Mouse (Mus musculus) midbrain, embryonic 14.5 days (tissue): ENCODE measurements around the gene Pttg1. TPM values are rescaled to one million over a fixed set of nuclear protein-coding genes. Genes with fewer than 3 reads are reported as not detected.

Experiments
- ATAC-seq: fragments of 200-750 bp; cut with Nextera tagmentation; 2 replicates; pipeline ENCODE4 v1.8.0; 2017; ENCODE audit warnings: moderate number of reproducible peaks, moderate library complexity; ENCODE audit not compliant: low FRiP score, low TSS enrichment
- DNase-seq: peaks from one replicate; pipeline ENCODE4 v3.0.0-alpha.2; 2015
- H3K27ac ChIP-seq: fragments of 300-500 bp; sonication (generic); replicated peaks from 2 replicates; pipeline ENCODE4 v1.5.1; 2014; ENCODE audit warnings: mild to moderate bottlenecking, low read depth, low read length, moderate library complexity
- H3K27me3 ChIP-seq: fragments of 300-500 bp; sonication (generic); 2 replicates; pipeline ENCODE4 v1.6.1; 2014; ENCODE audit warnings: low read length, control low read depth, mixed read lengths; ENCODE audit not compliant: control insufficient read depth, insufficient read depth
- H3K36me3 ChIP-seq: fragments of 300-500 bp; sonication (generic); 2 replicates; pipeline ENCODE4 v1.6.1; 2014; ENCODE audit warnings: low read length, control low read depth; ENCODE audit not compliant: control insufficient read depth, insufficient read depth
- H3K4me1 ChIP-seq: fragments of 300-500 bp; sonication (generic); 2 replicates; pipeline ENCODE4 v1.6.1; 2014; ENCODE audit warnings: mild to moderate bottlenecking, antibody characterized with exemption, low read length, control low read depth; ENCODE audit not compliant: control insufficient read depth, insufficient read depth
- H3K4me2 ChIP-seq: fragments of 300-500 bp; sonication (generic); 2 replicates; pipeline ENCODE4 v1.6.1; 2014; ENCODE audit warnings: mild to moderate bottlenecking, low read length, moderate library complexity
- H3K4me3 ChIP-seq: fragments of 300-500 bp; sonication (generic); replicated peaks from 2 replicates; pipeline ENCODE4 v1.5.1; 2014; ENCODE audit warnings: low read depth, low read length
- H3K9ac ChIP-seq: fragments of 300-500 bp; sonication (generic); replicated peaks from 2 replicates; pipeline ENCODE4 v1.6.1; 2014; ENCODE audit warnings: mild to moderate bottlenecking, low read length, moderate library complexity
- H3K9me3 ChIP-seq: fragments of 300-500 bp; sonication (generic); 2 replicates; pipeline ENCODE4 v1.6.1; 2016; ENCODE audit warnings: low read length, control low read depth, mixed read lengths; ENCODE audit not compliant: control insufficient read depth
- WGBS: fragments of 180-500 bp; shearing (Covaris S2); extraction: QIAGEN DNeasy Blood & Tissue Kit; methylation state at CpG from one replicate; pipeline ENCODE4 v1.1.7; 2014; 5-methylcytosine and 5-hydroxymethylcytosine counted together
- polyA plus RNA-seq: library from polyadenylated mRNA; unstranded; fragments of >200 nt; fragmentation: Nextera tagmentation; extraction: Ambion mirVana; gene quantifications from 2 replicates; pipeline ENCODE4 v1.2.1, GENCODE M21; 2014

The Pttg1 gene
- polyA plus RNA-seq, result 50.3 and 51.8 TPM in 2 replicates

GRCm38 (mm10) chr11:43425824-43426413 is at the start of gene Pttg1:
TSS of gene Pttg1 (minus strand) at chr11:43426251.
- Histone ChIP-seq H3K4me2 (peak within 1 kb of the TSS; percentile 62), H3K9ac (peak within 1 kb of the TSS; percentile 45; the same call in 1 of the 2 replicates), H3K4me3 (peak within 1 kb of the TSS; percentile 51), H3K9me3 (no peaks in the 10 kb centered on the region), H3K36me3 (no peaks in the 10 kb centered on the region), H3K4me1 (no peaks in the 10 kb centered on the region), H3K27me3 (no peaks in the 10 kb centered on the region), H3K27ac (no peak within 1 kb of the TSS)
- WGBS, result 4% methylated on average over 27 of the region's 27 CpGs
- ATAC-seq (peak; percentile 89), DNase-seq (peak; percentile 85)

GRCm38 (mm10) chr11:43474225-43474774 is 48.2 kb upstream of the Pttg1 start, which contains the start of gene C1qtnf2:
TSS of gene C1qtnf2 (plus strand) at chr11:43474276.
- peak within 1 kb of the TSS; percentile 62 for H3K4me2 ChIP-seq
- no peaks in the 10 kb centered on the region for H3K27me3 ChIP-seq
- H3K36me3 ChIP-seq, result no peaks in the 10 kb centered on the region
- peaks cover 13% of the 10 kb centered on the region for H3K4me1 ChIP-seq
- 3% methylated on average over 24 of the region's 24 CpGs for WGBS
- H3K27ac ChIP-seq, result no peak within 1 kb of the TSS
- ATAC-seq (peak; percentile 62; the same call in 1 of the 2 replicates), DNase-seq (peak; percentile 77)
- peak within 1 kb of the TSS; percentile 44 for H3K9ac ChIP-seq
- H3K9me3 ChIP-seq, result no peaks in the 10 kb centered on the region
- H3K4me3 ChIP-seq, result peak within 1 kb of the TSS; percentile 27

GRCm38 (mm10) chr11:43473635-43474224 is 47.7 kb upstream of the Pttg1 start:
- H3K4me2 ChIP-seq, result peak overlapping the region; percentile 62
- no peak overlapping the region for H3K27ac ChIP-seq
- WGBS, result 46% methylated on average over 15 of the region's 15 CpGs
- H3K27me3 ChIP-seq, result no peaks in the 10 kb centered on the region
- no peaks in the 10 kb centered on the region for H3K9me3 ChIP-seq
- H3K4me3 ChIP-seq, result peak overlapping the region; percentile 27
- H3K9ac ChIP-seq, result peak overlapping the region; percentile 44; the same call in 1 of the 2 replicates
- peaks cover 13% of the 10 kb centered on the region for H3K4me1 ChIP-seq
- no peaks in the 10 kb centered on the region for H3K36me3 ChIP-seq
- ATAC-seq (no peak), DNase-seq (no peak)

- Histone ChIP-seq H3K9me3 (no peaks in the 10 kb centered on the region), H3K4me1 (peaks cover 13% of the 10 kb centered on the region), H3K27me3 (no peaks in the 10 kb centered on the region), H3K4me3 (no peak overlapping the region), H3K27ac (no peak overlapping the region), H3K36me3 (no peaks in the 10 kb centered on the region), H3K4me2 (no peak overlapping the region), H3K9ac (no peak overlapping the region)
- DNase-seq, result peak; percentile 37
- ATAC-seq, result no peak
- WGBS, result 67% methylated on average over 1 of the region's 1 CpGs
Observed at GRCm38 (mm10) chr11:43473115-43473514, 47.1 kb upstream of the Pttg1 start.

- WGBS, result 72% methylated on average over 6 of the region's 6 CpGs
- Histone ChIP-seq H3K27me3 (no peaks in the 10 kb centered on the region), H3K4me1 (peaks cover 13% of the 10 kb centered on the region), H3K9me3 (no peaks in the 10 kb centered on the region), H3K9ac (no peak overlapping the region), H3K36me3 (no peaks in the 10 kb centered on the region), H3K4me3 (no peak overlapping the region), H3K27ac (no peak overlapping the region), H3K4me2 (no peak overlapping the region)
- DNase-seq (no peak), ATAC-seq (no peak)
Observed at GRCm38 (mm10) chr11:43470881-43471820, 45.1 kb upstream of the Pttg1 start.

- Histone ChIP-seq H3K4me3 (no peak overlapping the region), H3K27ac (no peak overlapping the region), H3K36me3 (no peaks in the 10 kb centered on the region), H3K4me1 (peaks cover 13% of the 10 kb centered on the region), H3K9ac (no peak overlapping the region), H3K27me3 (no peaks in the 10 kb centered on the region), H3K4me2 (no peak overlapping the region), H3K9me3 (no peaks in the 10 kb centered on the region)
- WGBS, result 76% methylated on average over 5 of the region's 5 CpGs
- DNase-seq (no peak), ATAC-seq (no peak)
Observed at GRCm38 (mm10) chr11:43470118-43470517, 44.1 kb upstream of the Pttg1 start.

- no peak overlapping the region for H3K9ac ChIP-seq
- ATAC-seq (no peak), DNase-seq (no peak)
- no peak overlapping the region for H3K4me2 ChIP-seq
- H3K36me3 ChIP-seq, result no peaks in the 10 kb centered on the region
- WGBS, result 93% methylated on average over 25 of the region's 25 CpGs
- no peaks in the 10 kb centered on the region for H3K27me3 ChIP-seq
- no peak overlapping the region for H3K4me3 ChIP-seq
- no peak overlapping the region for H3K27ac ChIP-seq
- H3K4me1 ChIP-seq, result no peaks in the 10 kb centered on the region
- H3K9me3 ChIP-seq, result no peaks in the 10 kb centered on the region
Observed at GRCm38 (mm10) chr11:43463204-43463603, 37.2 kb upstream of the Pttg1 start.

- peak; percentile 39 for DNase-seq
- H3K4me2 ChIP-seq, result no peak overlapping the region
- H3K27me3 ChIP-seq, result no peaks in the 10 kb centered on the region
- WGBS, result 78% methylated on average over 2 of the region's 2 CpGs
- H3K9ac ChIP-seq, result no peak overlapping the region
- H3K4me1 ChIP-seq, result no peaks in the 10 kb centered on the region
- peaks cover 9% of the 10 kb centered on the region for H3K36me3 ChIP-seq
- ATAC-seq, result no peak
- H3K4me3 ChIP-seq, result no peak overlapping the region
- no peak overlapping the region for H3K27ac ChIP-seq
- H3K9me3 ChIP-seq, result no peaks in the 10 kb centered on the region
Observed at GRCm38 (mm10) chr11:43452266-43452665, 26.2 kb upstream of the Pttg1 start.
